Mouse (Mus musculus) lung, embryonic 14.5 days (tissue): Measurements from ENCODE around the gene Rest. TPM values are rescaled to one million over a fixed set of nuclear protein-coding genes. Genes with fewer than 3 reads are reported as not detected.
A peak's percentile ranks its signal among the peaks of the same experiment; 100 is the strongest.
"Not testable (repeated sequence)": the region's sequence is repeated elsewhere in the genome, so short reads cannot be mapped to it uniquely, and the experiment has no call there.

ENCODE experiments used
- ATAC-seq: fragments of 200-750 bp; cut with Nextera tagmentation; 2 replicates; pipeline ENCODE4 v1.8.0; 2017; ENCODE audit warnings: mild to moderate bottlenecking, moderate TSS enrichment, moderate library complexity; ENCODE audit not compliant: insufficient read depth
- DNase-seq: peaks from one replicate; pipeline ENCODE4 v3.0.0-alpha.2; 2015
- H3K27ac ChIP-seq: fragments of 300-500 bp; sonication (generic); 2 replicates; pipeline ENCODE4 v1.5.1; 2014; ENCODE audit warnings: low read depth, mild to moderate bottlenecking, moderate library complexity
- H3K27me3 ChIP-seq: fragments of 300-500 bp; sonication (generic); 2 replicates; pipeline ENCODE4 v1.6.1; 2014; ENCODE audit warnings: low read length, control low read depth; ENCODE audit not compliant: insufficient read depth
- H3K36me3 ChIP-seq: fragments of 300-500 bp; sonication (generic); 2 replicates; pipeline ENCODE4 v1.6.1; 2014; ENCODE audit warnings: control low read depth; ENCODE audit not compliant: insufficient read depth
- H3K4me1 ChIP-seq: fragments of 300-500 bp; sonication (generic); 2 replicates; pipeline ENCODE4 v1.6.1; 2014; ENCODE audit warnings: antibody characterized with exemption, control low read depth; ENCODE audit not compliant: insufficient read depth
- H3K4me2 ChIP-seq: fragments of 300-500 bp; sonication (generic); 2 replicates; pipeline ENCODE4 v1.6.1; 2014; ENCODE audit warnings: mild to moderate bottlenecking
- H3K4me3 ChIP-seq: fragments of 300-500 bp; sonication (generic); 2 replicates; pipeline ENCODE4 v1.5.1; 2014; ENCODE audit warnings: low read depth, low read length
- H3K9ac ChIP-seq: fragments of 300-500 bp; sonication (generic); 2 replicates; pipeline ENCODE4 v1.6.1; 2014
- H3K9me3 ChIP-seq: fragments of 300-500 bp; sonication (generic); 2 replicates; pipeline ENCODE4 v1.6.1; 2016; ENCODE audit warnings: low read depth, low read length, control low read depth
- CTCF ChIP-seq: IDR thresholded peaks from 2 replicates; pipeline ENCODE4 v1.5.1; 2016; ENCODE audit warnings: antibody characterized with exemption, low read depth
- WGBS: fragments of 180-500 bp; shearing (Covaris S2); extraction: QIAGEN DNeasy Blood & Tissue Kit; methylation state at CpG from one replicate; pipeline ENCODE4 v1.1.7; 2014; 5-methylcytosine and 5-hydroxymethylcytosine counted together
- polyA plus RNA-seq: library from polyadenylated mRNA; unstranded; fragments of >200 nt; fragmentation: Nextera tagmentation; extraction: Ambion mirVana; gene quantifications from 2 replicates; pipeline ENCODE4 v1.2.1, GENCODE M21; 2014

Gene Rest
- polyA plus RNA-seq, result 42.6 and 43.5 TPM in 2 replicates

GRCm38 (mm10) chr5:77265081-77265670 is at the start of gene Rest:
TSS of gene Rest (plus strand) at chr5:77265491.
- TF ChIP-seq CTCF, result no peak
- H3K9me3 ChIP-seq, result no peaks in the 10 kb centered on the region
- H3K27ac ChIP-seq, result peak within 1 kb of the TSS; percentile 99
- peak within 1 kb of the TSS; percentile 94 for H3K9ac ChIP-seq
- peaks cover 24% of the 10 kb centered on the region for H3K36me3 ChIP-seq
- H3K27me3 ChIP-seq, result no peaks in the 10 kb centered on the region
- DNase-seq (peak; percentile 89), ATAC-seq (peak; percentile 92)
- peak within 1 kb of the TSS; percentile 77 for H3K4me2 ChIP-seq
- peak within 1 kb of the TSS; percentile 94 for H3K4me3 ChIP-seq
- peaks cover 6% of the 10 kb centered on the region; the same call in 1 of the 2 replicates for H3K4me1 ChIP-seq
- WGBS, result under 1% methylated on average over 65 of the region's 78 CpGs

GRCm38 (mm10) chr5:77217211-77217610 is 48.1 kb upstream of the Rest start:
- peak; percentile 75; the same call in 1 of the 2 replicates for ATAC-seq
- peak; percentile 88 for TF ChIP-seq CTCF
- peak; percentile 97 for DNase-seq
- H3K4me3 ChIP-seq, result 0 out of 2 replicates have a peak overlapping the region, but pooled peaks have one; percentile 10
- H3K27ac ChIP-seq, result no peak overlapping the region
- no peaks in the 10 kb centered on the region for H3K9me3 ChIP-seq
- H3K4me1 ChIP-seq, result no peaks in the 10 kb centered on the region
- 0 out of 2 replicates have a peak overlapping the region, but pooled peaks have one; percentile 14 for H3K4me2 ChIP-seq
- no peak overlapping the region for H3K9ac ChIP-seq
- 10% methylated on average over 9 of the region's 9 CpGs for WGBS
- H3K27me3 ChIP-seq, result no peaks in the 10 kb centered on the region
- H3K36me3 ChIP-seq, result no peaks in the 10 kb centered on the region

- peak; percentile 57 for ATAC-seq
- H3K4me1 ChIP-seq, result no peaks in the 10 kb centered on the region
- no peaks in the 10 kb centered on the region for H3K27me3 ChIP-seq
- no peaks in the 10 kb centered on the region for H3K36me3 ChIP-seq
- no peaks in the 10 kb centered on the region for H3K9me3 ChIP-seq
- no peak overlapping the region for H3K9ac ChIP-seq
- no peak overlapping the region for H3K27ac ChIP-seq
- 19% methylated on average over 2 of the region's 2 CpGs for WGBS
- 0 out of 2 replicates have a peak overlapping the region, but pooled peaks have one; percentile 10 for H3K4me3 ChIP-seq
- DNase-seq, result peak; percentile 26
- TF ChIP-seq CTCF, result no peak
- 0 out of 2 replicates have a peak overlapping the region, but pooled peaks have one; percentile 14 for H3K4me2 ChIP-seq
Observed at GRCm38 (mm10) chr5:77217724-77218123, 47.6 kb upstream of the Rest start.

- Histone ChIP-seq H3K4me2 (no peak overlapping the region), H3K9ac (no peak overlapping the region), H3K4me1 (no peaks in the 10 kb centered on the region), H3K4me3 (no peak overlapping the region), H3K27me3 (no peaks in the 10 kb centered on the region), H3K36me3 (no peaks in the 10 kb centered on the region), H3K27ac (no peak overlapping the region), H3K9me3 (no peaks in the 10 kb centered on the region)
- DNase-seq (peak; percentile 49), ATAC-seq (no peak)
- 66% methylated on average over 11 of the region's 11 CpGs for WGBS
- peak; percentile 50 for TF ChIP-seq CTCF
Observed at GRCm38 (mm10) chr5:77223043-77223975, 42.0 kb upstream of the Rest start.

GRCm38 (mm10) chr5:77228986-77229385 is 36.3 kb upstream of the Rest start:
- TF ChIP-seq CTCF, result peak; percentile 64
- Histone ChIP-seq H3K4me3 (no peak overlapping the region), H3K27ac (no peak overlapping the region), H3K36me3 (no peaks in the 10 kb centered on the region), H3K4me2 (no peak overlapping the region), H3K9ac (no peak overlapping the region), H3K9me3 (no peaks in the 10 kb centered on the region), H3K27me3 (no peaks in the 10 kb centered on the region), H3K4me1 (no peaks in the 10 kb centered on the region)
- WGBS, result 19% methylated on average over 1 of the region's 1 CpGs
- ATAC-seq (peak; percentile 65; the same call in 1 of the 2 replicates), DNase-seq (peak; percentile 83)

- not testable (repeated sequence) for H3K4me1 ChIP-seq, H3K27ac ChIP-seq, H3K9ac ChIP-seq, H3K27me3 ChIP-seq, H3K4me2 ChIP-seq, ATAC-seq, H3K9me3 ChIP-seq, H3K4me3 ChIP-seq, DNase-seq, H3K36me3 ChIP-seq
- 91% methylated on average over 4 of the region's 4 CpGs for WGBS
Observed at GRCm38 (mm10) chr5:77231863-77232262, 33.4 kb upstream of the Rest start.

GRCm38 (mm10) chr5:77234921-77235320 is 30.4 kb upstream of the Rest start:
- H3K4me3 ChIP-seq, result no peak overlapping the region
- no peak overlapping the region for H3K9ac ChIP-seq
- no peaks in the 10 kb centered on the region for H3K36me3 ChIP-seq
- DNase-seq, result no peak
- ATAC-seq, result no peak
- no peaks in the 10 kb centered on the region for H3K27me3 ChIP-seq
- no peak overlapping the region for H3K4me2 ChIP-seq
- H3K4me1 ChIP-seq, result no peaks in the 10 kb centered on the region
- H3K27ac ChIP-seq, result no peak overlapping the region
- no peaks in the 10 kb centered on the region for H3K9me3 ChIP-seq
- no peak for TF ChIP-seq CTCF
- WGBS, result 26% methylated on average over 3 of the region's 3 CpGs
